Mouse (Mus musculus): ENCODE data around the gene Fam136a.
A peak's percentile ranks its signal among the peaks of the same experiment; 100 is the strongest.

DNA sequence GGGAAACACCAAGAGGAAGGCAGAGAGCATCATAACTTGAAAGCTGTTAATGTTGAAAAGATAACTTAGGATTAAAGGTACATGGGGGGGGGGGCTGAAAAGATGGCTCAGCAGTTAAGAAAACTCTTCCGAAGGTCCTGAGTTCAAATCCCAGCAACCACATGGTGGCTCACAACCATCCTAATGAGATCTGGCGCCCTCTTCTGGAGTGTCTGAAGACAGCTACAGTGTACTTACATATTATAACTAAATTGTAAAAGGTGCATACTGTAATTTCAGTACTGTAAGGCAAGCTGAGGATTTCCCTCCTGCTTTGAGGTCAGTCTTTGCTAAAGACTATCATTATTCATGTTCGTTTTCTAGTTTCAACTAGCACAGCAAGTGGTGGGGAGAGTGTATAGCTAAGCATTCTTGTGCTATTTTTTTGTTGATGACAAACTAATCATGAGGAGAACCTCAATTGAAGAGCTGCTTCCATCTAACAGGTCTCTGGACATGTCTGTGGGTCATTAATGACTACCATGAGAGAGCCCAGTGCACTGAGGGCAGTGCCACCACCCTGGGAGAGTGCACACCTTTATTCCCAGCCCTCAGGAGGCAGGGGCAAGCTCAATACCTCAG is 4.8 kb downstream of the Fam136a start:
- peak; percentile 63 for TF ChIP-seq CTCF (IDR thresholded peaks at IDR 0.05; ENCODE audit: low read depth)
- no peak for TF ChIP-seq EP300 (optimal IDR thresholded peaks at IDR 0.05)
